Mouse (Mus musculus): ENCODE measurements around the gene Lrfn2.

Gene Lrfn2

GRCm38 (mm10) chr17:48931621-48932405 lies at the start of gene Lrfn2:
TSS of gene Lrfn2 (plus strand) at chr17:48932379.
- peak; percentile 80 to 92 for DNase-seq (ENCODE audit: low spot score in 2 of 2)

DNA sequence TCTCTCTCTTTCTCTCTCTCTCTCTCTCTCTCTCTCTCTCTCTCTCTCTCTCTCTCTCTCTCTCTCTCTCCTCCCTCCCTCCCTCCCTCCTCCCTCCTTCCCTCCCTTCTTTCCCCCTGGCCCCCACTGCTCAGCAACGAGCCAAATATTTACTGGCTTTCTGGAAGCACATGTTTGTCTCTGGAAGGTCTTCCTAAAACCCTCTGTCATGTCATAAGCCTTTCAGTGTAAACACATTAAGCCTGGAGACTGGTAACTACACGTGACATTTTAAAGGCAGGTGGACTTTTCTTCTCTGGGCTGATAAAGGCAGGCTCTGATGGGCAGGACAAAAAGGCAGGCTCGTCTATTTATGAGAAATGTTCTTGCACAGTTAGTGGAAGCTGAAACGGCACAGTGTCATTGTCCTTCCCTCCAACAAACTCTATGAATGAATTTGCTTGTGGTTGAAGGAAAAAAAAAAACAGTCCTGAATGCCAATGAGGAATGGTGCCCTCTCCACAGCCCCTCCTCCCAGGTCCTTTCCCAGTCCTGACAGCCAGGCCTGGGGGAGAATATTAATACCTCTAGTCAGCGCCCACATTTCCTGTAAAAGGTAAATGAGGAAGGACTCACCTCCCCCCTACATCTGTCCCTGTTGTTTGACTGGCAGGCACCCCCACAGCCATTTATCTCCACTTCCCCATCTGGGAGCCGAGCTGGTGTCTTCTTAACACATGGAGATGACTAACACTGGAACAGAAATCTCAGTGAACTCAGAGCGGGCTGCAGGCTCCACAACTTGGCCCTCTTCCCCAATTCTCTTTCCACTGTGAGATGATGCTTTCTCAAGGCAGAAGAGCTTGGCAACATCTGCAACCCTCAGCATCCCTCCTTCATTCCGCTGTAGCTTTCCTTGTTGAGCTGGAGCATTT lies 44.5 kb upstream of the Lrfn2 start:
- no peak for DNase-seq (ENCODE audit: low spot score in 2 of 2)

DNA sequence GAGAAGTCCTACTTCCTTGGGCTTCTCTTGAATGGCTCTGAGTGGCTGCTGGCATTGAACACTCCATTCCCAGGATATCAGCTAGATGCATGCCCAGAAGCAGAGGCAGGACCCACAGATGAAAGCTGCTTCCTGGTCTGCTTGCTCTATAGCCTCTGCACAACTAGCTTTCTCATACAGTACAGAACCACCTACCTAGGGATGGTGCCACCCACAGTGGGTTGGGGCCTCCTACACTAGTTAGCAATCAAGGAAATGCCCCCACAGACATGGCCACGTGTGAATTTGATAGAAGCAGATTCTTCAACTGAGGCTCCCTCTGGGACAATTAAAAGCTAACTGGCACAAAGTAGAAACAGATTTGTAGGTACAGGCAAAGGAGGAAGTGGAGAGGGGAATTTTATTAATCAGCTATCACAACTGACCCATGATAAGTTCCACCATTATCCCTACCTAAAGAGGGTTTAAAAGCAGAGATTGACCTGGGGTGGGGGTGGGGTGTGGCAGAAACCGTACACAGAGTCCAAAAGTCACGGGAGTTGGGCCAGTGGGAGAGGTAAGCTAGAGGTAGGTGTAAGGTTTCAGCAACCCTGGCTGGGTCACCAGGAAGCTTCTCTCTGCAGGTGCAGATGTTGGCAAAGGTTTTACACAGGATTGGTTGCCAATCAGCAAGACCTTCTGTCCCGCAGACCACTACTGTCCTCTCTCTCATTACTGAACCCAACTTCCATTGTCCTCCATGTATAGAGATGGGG lies 26.7 kb upstream of the Lrfn2 start:
- DNase-seq (ENCODE audit: low spot score in 2 of 2), result no peak

DNA sequence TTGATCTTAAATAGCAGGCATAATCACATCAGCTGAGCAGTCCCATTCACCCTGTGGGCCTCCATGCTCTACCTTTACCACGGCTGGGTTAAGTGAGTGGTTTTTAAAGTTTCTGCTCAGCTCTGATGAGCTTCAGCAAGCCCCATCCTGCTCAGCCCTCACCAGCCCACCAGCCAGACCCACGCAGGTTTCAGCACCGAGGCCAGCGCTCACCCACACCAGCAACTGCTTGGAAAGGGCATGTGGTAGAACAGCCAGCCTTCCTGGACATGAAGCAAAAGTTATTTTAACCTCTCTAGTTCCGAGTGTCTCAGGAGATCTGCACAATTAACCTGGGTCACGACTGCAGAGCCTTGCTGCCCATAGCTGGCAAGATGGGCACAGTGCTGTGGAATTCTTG lies 18.7 kb upstream of the Lrfn2 start:
- DNase-seq (ENCODE audit: low spot score in 2 of 2), result no peak

GRCm38 (mm10) chr17:48917411-48917810 lies 14.8 kb upstream of the Lrfn2 start:
- no peak for DNase-seq (ENCODE audit: low spot score in 2 of 2)

DNA sequence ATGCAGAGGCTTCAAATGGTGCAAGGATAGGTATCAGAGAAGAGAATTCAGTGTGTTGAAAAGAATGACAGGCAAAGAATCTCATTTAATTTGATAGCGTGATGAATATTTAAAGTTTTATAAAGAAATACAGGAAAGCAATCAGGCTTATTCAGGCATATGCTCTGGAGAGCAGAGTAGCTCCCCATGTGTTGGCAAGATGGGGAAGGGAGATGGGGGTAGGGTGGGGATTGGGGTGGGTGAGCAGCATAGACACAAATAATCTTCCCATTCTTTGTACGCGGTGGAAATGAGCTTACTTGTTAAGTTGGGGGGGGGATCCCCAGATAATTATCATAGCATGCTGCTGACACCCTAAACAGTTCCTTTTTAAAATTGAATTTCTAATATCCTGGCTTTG lies 13.7 kb upstream of the Lrfn2 start:
- DNase-seq (ENCODE audit: low spot score in 2 of 2), result no peak

GRCm38 (mm10) chr17:48922905-48923304 lies 9.3 kb upstream of the Lrfn2 start:
- no peak for DNase-seq (ENCODE audit: low spot score in 2 of 2)

- no peak for DNase-seq (ENCODE audit: low spot score in 2 of 2)
Observed at GRCm38 (mm10) chr17:48925426-48925825, 6.8 kb upstream of the Lrfn2 start.

- no peak for DNase-seq (ENCODE audit: low spot score in 2 of 2)
Observed at GRCm38 (mm10) chr17:48930994-48931393, 1.2 kb upstream of the Lrfn2 start.

DNA sequence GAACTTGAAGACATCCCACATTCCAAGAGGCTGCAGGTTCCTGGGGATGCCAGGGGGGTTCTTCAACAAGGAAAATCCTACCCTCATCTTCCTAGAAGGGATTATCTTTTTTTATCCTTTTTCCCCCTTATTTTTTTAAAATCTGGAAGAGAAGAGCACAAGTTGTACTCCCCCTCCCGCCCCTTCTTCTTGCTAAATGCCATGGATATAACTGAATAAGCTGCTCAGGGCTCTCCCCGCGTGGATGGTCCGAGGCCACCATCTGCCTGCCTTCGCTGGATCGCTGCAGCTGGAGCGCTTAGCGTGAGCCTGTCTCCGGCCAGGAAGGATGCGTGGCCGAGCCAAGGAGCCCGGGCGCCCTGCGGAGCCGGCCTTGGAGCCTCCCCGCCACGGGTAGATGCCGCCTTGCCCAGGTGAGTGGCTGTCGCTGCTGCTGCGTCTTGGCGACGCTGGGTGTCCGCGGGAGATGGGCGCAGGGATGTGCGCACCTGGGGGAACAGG lies 277 bp downstream of the Lrfn2 start:
- peak in 1 of 2 experiments; percentile 40 for DNase-seq (ENCODE audit: low spot score in 2 of 2)

DNA sequence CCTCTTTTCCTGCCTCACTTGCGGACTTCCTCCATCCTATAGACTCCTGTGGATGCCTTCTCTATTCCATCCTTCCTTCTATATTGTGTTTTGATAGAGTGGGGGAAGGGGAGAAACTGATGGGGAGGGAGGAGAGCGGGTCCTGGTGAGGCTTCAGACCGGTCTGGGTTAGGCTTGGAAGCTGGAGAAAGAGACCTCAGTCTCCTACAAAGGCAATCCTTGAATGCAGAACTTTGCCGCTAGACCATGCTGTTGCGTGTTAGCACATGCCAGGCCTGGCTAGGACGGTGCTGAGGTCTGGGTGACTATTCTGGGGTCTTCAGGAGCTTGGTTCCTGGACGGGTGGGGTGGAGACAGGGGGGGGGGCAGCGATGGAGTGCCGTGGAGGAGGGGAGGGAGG lies 737 bp downstream of the Lrfn2 start:
- no peak for DNase-seq (ENCODE audit: low spot score in 2 of 2)

DNA sequence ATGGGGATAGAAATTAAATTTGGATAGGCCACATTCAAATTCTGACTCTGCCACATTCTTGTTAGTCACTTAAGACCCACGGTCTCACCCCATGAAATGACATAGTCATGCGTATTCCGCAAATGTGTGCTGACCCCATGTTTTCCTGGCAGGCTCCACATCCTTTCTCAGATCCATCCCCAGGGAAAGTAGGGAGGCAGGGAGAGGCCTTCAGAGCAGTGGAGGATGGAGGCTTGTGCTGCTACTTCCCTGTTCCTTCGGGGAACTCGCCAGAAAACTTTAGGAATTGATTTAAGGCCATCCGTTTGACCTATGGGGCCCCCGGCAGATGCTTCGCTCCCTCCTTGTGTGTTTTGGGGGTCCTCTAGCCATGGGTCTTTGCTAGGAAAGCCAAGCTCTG lies 3.0 kb downstream of the Lrfn2 start:
- no peak for DNase-seq (ENCODE audit: low spot score in 2 of 2)

GRCm38 (mm10) chr17:48936445-48937141 lies 4.4 kb downstream of the Lrfn2 start:
- DNase-seq (ENCODE audit: low spot score in 2 of 2), result peak in 1 of 2 experiments; percentile 36

DNA sequence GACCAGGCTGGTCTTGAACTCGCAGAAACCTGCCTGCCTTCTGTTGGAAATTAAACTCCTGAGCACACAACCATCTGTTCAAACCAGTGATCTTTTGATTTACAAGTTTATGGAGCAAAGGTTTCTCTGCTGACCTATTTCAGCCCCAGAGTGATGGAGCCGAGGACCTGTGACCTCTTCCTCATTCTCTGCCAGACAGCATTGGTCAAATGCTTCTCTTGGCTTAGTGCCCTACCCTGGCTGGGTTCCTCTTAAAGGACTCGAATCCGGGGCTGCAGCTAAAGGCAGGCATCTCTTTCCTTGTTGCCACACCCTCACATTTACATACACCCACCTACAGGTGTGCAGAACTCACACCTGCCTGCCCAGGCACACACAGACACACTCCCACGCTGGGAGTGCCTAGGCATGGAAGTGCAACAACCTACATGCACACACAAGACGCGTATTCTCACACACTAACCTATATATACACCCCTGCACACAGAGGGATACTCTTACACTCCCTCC lies 6.6 kb downstream of the Lrfn2 start:
- DNase-seq (ENCODE audit: low spot score in 2 of 2), result no peak

DNA sequence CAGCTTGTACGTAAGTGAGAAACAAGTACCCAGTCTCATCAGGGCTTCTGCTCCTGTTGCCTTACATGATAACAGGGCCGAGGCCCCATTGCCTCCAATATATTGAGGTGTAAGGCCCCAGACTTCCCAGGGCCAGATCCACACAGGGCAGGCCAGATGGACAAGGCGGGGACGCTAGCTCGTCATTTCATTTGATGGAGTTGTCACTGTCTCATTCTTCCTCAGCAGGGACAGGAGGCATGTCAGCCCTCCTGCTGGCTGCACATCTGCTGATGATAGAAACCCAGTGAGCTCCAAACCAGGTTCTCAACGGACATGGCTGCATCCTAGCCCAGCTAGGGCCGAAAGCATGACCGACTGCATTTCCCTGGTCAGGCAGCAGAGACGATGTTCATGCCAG lies 14.1 kb downstream of the Lrfn2 start:
- peak in 1 of 2 experiments; percentile 63 for DNase-seq (ENCODE audit: low spot score in 2 of 2)

GRCm38 (mm10) chr17:48946765-48947164 lies 14.6 kb downstream of the Lrfn2 start:
- no peak for DNase-seq (ENCODE audit: low spot score in 2 of 2)

DNA sequence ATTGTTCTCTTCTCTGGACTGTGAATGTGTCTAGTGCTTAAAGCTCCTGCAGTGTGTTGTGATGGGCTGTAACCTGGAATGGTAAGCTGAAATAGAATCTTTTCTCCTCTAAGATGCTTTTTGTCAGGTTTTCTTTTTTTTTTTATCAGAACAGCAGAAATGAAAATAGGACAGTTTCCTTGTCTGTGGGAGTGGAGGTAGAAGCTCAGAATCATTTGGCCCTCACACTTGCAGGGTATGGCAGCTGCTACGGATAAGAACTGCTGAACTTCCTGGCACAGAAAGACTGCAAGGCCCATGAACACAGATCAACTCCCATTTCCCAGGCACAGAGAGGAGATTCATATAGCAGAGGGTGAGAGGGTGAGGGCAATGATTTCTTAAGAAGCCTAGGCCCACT lies 19.1 kb downstream of the Lrfn2 start:
- DNase-seq (ENCODE audit: low spot score in 2 of 2), result no peak

DNA sequence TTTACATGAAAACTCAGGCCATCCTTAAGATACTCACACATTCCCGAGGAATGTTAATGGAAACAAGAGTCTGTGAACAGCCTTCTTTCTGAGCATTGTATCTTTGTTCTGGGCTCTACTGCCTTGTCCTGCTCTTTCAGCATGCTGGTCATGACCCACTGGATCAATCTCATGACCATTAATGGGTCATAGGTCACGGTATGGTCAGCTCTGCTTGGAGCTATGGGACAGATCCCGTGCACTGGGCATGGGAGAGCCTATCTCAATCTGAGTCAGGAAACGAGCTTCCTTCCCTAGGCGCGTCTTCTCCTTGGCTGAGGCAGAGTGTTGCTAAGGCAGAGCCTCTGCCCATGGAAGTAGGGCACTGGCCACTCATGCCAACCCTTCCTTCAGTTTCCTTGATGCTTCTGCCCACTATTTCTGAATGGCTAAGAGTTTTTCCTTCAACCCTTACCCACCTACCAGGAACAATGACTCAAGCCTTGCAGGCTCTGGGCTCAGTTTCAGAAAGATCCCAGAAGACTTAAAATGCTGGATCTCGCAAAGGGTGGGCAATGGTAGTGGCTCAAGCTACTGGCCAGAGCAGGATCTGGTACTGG lies 24.0 kb downstream of the Lrfn2 start:
- no peak for DNase-seq (ENCODE audit: low spot score in 2 of 2)

GRCm38 (mm10) chr17:48960161-48960698 lies 28.1 kb downstream of the Lrfn2 start:
- DNase-seq (ENCODE audit: low spot score in 2 of 2), result no peak

DNA sequence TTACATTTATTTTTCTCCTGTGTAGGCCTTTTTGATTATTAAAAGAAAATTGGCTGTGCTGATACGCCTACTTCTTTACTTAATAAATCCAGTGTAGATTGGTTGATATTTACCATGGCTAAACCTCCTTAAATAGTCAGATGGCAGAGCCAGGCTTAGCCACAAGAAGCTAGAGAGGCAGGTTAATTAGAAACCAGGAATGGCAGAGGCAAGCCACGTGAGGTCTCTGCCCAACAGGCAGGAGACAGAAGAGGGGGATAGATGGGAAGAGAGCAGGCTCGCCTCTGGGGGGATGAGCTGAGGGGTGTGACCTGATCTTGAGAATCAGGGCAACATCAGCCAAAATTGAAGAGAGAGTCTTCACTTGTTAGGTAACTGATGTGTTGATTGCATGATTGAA lies 30.5 kb downstream of the Lrfn2 start:
- no peak for DNase-seq (ENCODE audit: low spot score in 2 of 2)

All from cerebellum, postnatal 4 days (tissue).